Comparison of ENCODE assay signal across 8 mouse cellular contexts in genomic region chr19:53830407-53831163, GRCm38 (mm10).
DNase-seq lines count a peak whose midpoint lies in the region; ATAC-seq lines count a peak whose summit lies in the region.

No protein-coding gene starts in this region.

- no peaks in the 10 kb centered on the region for H3K9me3 ChIP-seq in forebrain, embryonic 13.5 days (replicated peaks)
- no peaks in the 10 kb centered on the region for H3K9me3 ChIP-seq in hindbrain, embryonic 11.5 days (ENCODE audit: control insufficient read depth, low read length)
- H3K9me3 ChIP-seq in liver, embryonic 12.5 days (replicated peaks): no peaks in the 10 kb centered on the region
- H3K9me3 ChIP-seq in neural tube, embryonic 15.5 days (replicated peaks): no peaks in the 10 kb centered on the region

- peaks cover 43% of the 10 kb centered on the region for H3K4me1 ChIP-seq in forebrain, embryonic 13.5 days
- H3K4me1 ChIP-seq in hindbrain, embryonic 11.5 days (replicated peaks; ENCODE audit: control insufficient read depth, insufficient read depth, low read length): peaks cover 2% of the 10 kb centered on the region; the same call in 1 of the 2 replicates
- H3K4me1 ChIP-seq in liver, embryonic 12.5 days: peaks cover 25% of the 10 kb centered on the region
- H3K4me1 ChIP-seq in neural tube, embryonic 15.5 days: peaks cover 21% of the 10 kb centered on the region

- H3K4me2 ChIP-seq in forebrain, embryonic 13.5 days: no peak overlapping the region; the same call in 1 of the 2 replicates
- H3K4me2 ChIP-seq in hindbrain, embryonic 11.5 days (replicated peaks; ENCODE audit: low read depth, low read length): peak overlapping the region; percentile 11; the same call in 1 of the 2 replicates
- peak overlapping the region; percentile 39 for H3K4me2 ChIP-seq in liver, embryonic 12.5 days
- H3K4me2 ChIP-seq in neural tube, embryonic 15.5 days: peak overlapping the region; percentile 15

- DNase-seq in cerebellum, adult 9-11 months: no peak
- no peak for DNase-seq in hindbrain, embryonic 11.5 days (ENCODE audit: low spot score)
- DNase-seq in frontal cortex, postnatal 14 days (ENCODE audit: low spot score in 2 of 2): no peak
- no peak for DNase-seq in right cerebral cortex, postnatal 25 days

- no peaks in the 10 kb centered on the region for H3K36me3 ChIP-seq in forebrain, embryonic 13.5 days (ENCODE audit: poor library complexity, severe bottlenecking)
- H3K36me3 ChIP-seq in hindbrain, embryonic 11.5 days (ENCODE audit: control insufficient read depth, insufficient read depth, low read length): no peaks in the 10 kb centered on the region
- no peaks in the 10 kb centered on the region for H3K36me3 ChIP-seq in liver, embryonic 12.5 days
- no peaks in the 10 kb centered on the region for H3K36me3 ChIP-seq in neural tube, embryonic 15.5 days

- H3K27me3 ChIP-seq in forebrain, embryonic 13.5 days: no peaks in the 10 kb centered on the region
- no peaks in the 10 kb centered on the region for H3K27me3 ChIP-seq in hindbrain, embryonic 11.5 days (ENCODE audit: control insufficient read depth, insufficient read depth, low read length)
- H3K27me3 ChIP-seq in liver, embryonic 12.5 days (replicated peaks): no peaks in the 10 kb centered on the region
- H3K27me3 ChIP-seq in neural tube, embryonic 15.5 days (replicated peaks): no peaks in the 10 kb centered on the region

- 0 out of 2 replicates have a peak, but pooled peaks have one; percentile 40 for ATAC-seq in cerebellum, adult (ENCODE audit: insufficient number of reproducible peaks, low FRiP score, low TSS enrichment)
- ATAC-seq in forebrain, embryonic 13.5 days: peak; percentile 46
- ATAC-seq in hindbrain, embryonic 11.5 days (ENCODE audit: low FRiP score): peak; percentile 76
- ATAC-seq in liver, embryonic 12.5 days: peak; percentile 80
- peak; percentile 88 for ATAC-seq in neural tube, embryonic 15.5 days (ENCODE audit: low FRiP score)

- no peak overlapping the region for H3K4me3 ChIP-seq in forebrain, embryonic 13.5 days
- no peak overlapping the region for H3K4me3 ChIP-seq in hindbrain, embryonic 11.5 days (ENCODE audit: low read depth, low read length)
- H3K4me3 ChIP-seq in liver, embryonic 12.5 days: no peak overlapping the region
- no peak overlapping the region for H3K4me3 ChIP-seq in neural tube, embryonic 15.5 days (replicated peaks)

- H3K9ac ChIP-seq in forebrain, embryonic 13.5 days: 0 out of 2 replicates have a peak overlapping the region, but pooled peaks have one; percentile 26
- no peak overlapping the region; the same call in 1 of the 2 replicates for H3K9ac ChIP-seq in hindbrain, embryonic 11.5 days (ENCODE audit: low read depth, low read length)
- peak overlapping the region; percentile 6; the same call in 1 of the 2 replicates for H3K9ac ChIP-seq in liver, embryonic 12.5 days
- H3K9ac ChIP-seq in neural tube, embryonic 15.5 days (replicated peaks): no peak overlapping the region

- peak overlapping the region; percentile 77 for H3K27ac ChIP-seq in forebrain, embryonic 13.5 days
- peak overlapping the region; percentile 51; the same call in 1 of the 2 replicates for H3K27ac ChIP-seq in hindbrain, embryonic 11.5 days (ENCODE audit: low read depth, low read length)
- peak overlapping the region; percentile 37; the same call in 1 of the 2 replicates for H3K27ac ChIP-seq in liver, embryonic 12.5 days
- peak overlapping the region; percentile 58 for H3K27ac ChIP-seq in neural tube, embryonic 15.5 days (replicated peaks)

- WGBS in forebrain, embryonic 13.5 days: 5% methylated on average over 8 of the region's 8 CpGs
- 11% methylated on average over 8 of the region's 8 CpGs for WGBS in hindbrain, embryonic 11.5 days
- 16% methylated on average over 8 of the region's 8 CpGs for WGBS in liver, embryonic 12.5 days (ENCODE audit: insufficient replicate concordance)
- 3% methylated on average over 8 of the region's 8 CpGs for WGBS in neural tube, embryonic 15.5 days

Comparison
In these comparisons a context has a peak if more than half of its experiments do, and no peak if none do; other contexts are left out.
1. H3K9ac ChIP-seq: peak in forebrain, embryonic 13.5 days (single experiment) and liver, embryonic 12.5 days (single experiment); none in hindbrain, embryonic 11.5 days (single experiment) and neural tube, embryonic 15.5 days (single experiment).
2. Peak in every context shown above with its lines, with median percentiles within 50 percentile points of each other: ATAC-seq and H3K27ac ChIP-seq.